Mouse (Mus musculus) MEL (cell line): ENCODE results near the gene Mcub.

Experiments used
- CTCF ChIP-seq, 3 experiments: IDR thresholded peaks in 2 of 3; conservative IDR thresholded peaks in 1 of 3; 2 replicates each; pipeline ENCODE4 v1.5.1; 2011 to 2012; ENCODE audit warnings: low read length in 3 of 3, low read depth in 2 of 3, mild to moderate bottlenecking in 2 of 3, improper control_type of control experiment in 1 of 3, inconsistent platforms in 1 of 3, mixed read lengths in 1 of 3, moderate library complexity in 1 of 3; ENCODE audit not compliant: control insufficient read depth in 1 of 3, insufficient read depth in 1 of 3, poor library complexity in 1 of 3, severe bottlenecking in 1 of 3
- E2F4 ChIP-seq: IDR thresholded peaks from 2 replicates; pipeline ENCODE4 v1.6.1; 2011; ENCODE audit warnings: low read depth, low read length, improper control_type of control experiment, borderline replicate concordance
- EP300 ChIP-seq, 2 experiments: IDR thresholded peaks; 2 replicates each; pipeline ENCODE4 v1.6.1; 2011; ENCODE audit warnings: improper control_type of control experiment in 2 of 2, low read length in 2 of 2, low read depth in 1 of 2, mild to moderate bottlenecking in 1 of 2
- GATA1 ChIP-seq: IDR thresholded peaks from 2 replicates; pipeline ENCODE4 v1.6.1; 2011; ENCODE audit warnings: low read depth, low read length, improper control_type of control experiment
- HCFC1 ChIP-seq: IDR thresholded peaks from 2 replicates; pipeline ENCODE4 v1.6.1; 2012; ENCODE audit warnings: low read depth, mild to moderate bottlenecking, inconsistent platforms, low read length, improper control_type of control experiment, moderate library complexity
- JUND ChIP-seq: IDR thresholded peaks from 2 replicates; pipeline ENCODE4 v1.6.1; 2011; ENCODE audit warnings: low read depth, mild to moderate bottlenecking, improper control_type of control experiment, low read length
- MAX ChIP-seq: IDR thresholded peaks from 2 replicates; pipeline ENCODE4 v1.6.1; 2011; ENCODE audit warnings: low read length, improper control_type of control experiment
- MAZ ChIP-seq: IDR thresholded peaks from 2 replicates; pipeline ENCODE4 v1.6.1; 2012; ENCODE audit warnings: low read depth, mild to moderate bottlenecking, inconsistent platforms, low read length, improper control_type of control experiment
- MYC ChIP-seq: IDR thresholded peaks from 2 replicates; pipeline ENCODE4 v1.6.1; 2011; ENCODE audit warnings: low read depth, mild to moderate bottlenecking, low read length, improper control_type of control experiment, moderate library complexity
- POLR2A ChIP-seq, 2 experiments: IDR thresholded peaks; 2 replicates each; pipeline ENCODE4 v1.6.1; 2011 to 2012; ENCODE audit warnings: low read length in 2 of 2, mild to moderate bottlenecking in 2 of 2, control low read depth in 1 of 2, improper control_type of control experiment in 1 of 2, low read depth in 1 of 2, moderate library complexity in 1 of 2; ENCODE audit not compliant: control insufficient read depth in 1 of 2, insufficient read depth in 1 of 2, poor library complexity in 1 of 2
- TCF12 ChIP-seq: IDR thresholded peaks from 2 replicates; pipeline ENCODE4 v1.6.1; 2014; ENCODE audit warnings: low read depth, mild to moderate bottlenecking, inconsistent platforms, low read length, improper control_type of control experiment, moderate library complexity
- ZC3H11A ChIP-seq: IDR thresholded peaks from 2 replicates; pipeline ENCODE4 v1.6.1; 2012; ENCODE audit warnings: low read depth, mild to moderate bottlenecking, inconsistent platforms, low read length, improper control_type of control experiment
- ZKSCAN1 ChIP-seq: IDR thresholded peaks from 2 replicates; pipeline ENCODE4 v1.6.1; 2012; ENCODE audit warnings: low read depth, mild to moderate bottlenecking, inconsistent platforms, low read length, improper control_type of control experiment, moderate library complexity

DNA sequence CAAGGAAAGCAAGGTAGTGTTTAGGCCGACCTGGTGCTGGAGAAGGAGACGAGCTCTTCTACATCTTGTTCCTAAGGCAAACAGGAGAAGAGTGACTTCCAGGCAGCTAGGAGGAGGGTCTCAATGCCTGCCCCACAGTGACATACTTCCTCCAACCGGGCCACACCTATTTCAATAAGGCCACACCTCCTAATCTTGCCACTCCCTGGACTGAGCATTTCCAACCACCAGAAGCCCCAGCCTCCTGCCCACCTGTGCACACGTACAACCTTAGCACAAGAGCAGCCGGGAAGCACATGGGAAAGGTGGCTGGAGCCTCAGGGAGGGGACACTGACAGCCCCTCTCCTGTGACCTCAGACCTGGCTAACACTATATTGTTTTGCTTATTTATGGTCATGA, 78.0 kb downstream of the Mcub start:
- TF ChIP-seq MAX (no peak), CTCF (IDR thresholded peaks at IDR 0.05 in 2 of 3, conservative IDR thresholded peaks at IDR 0.05 in 1 of 3; ENCODE audit: control insufficient read depth in 1 of 3, insufficient read depth in 1 of 3, low read depth in 2 of 3, low read length in 3 of 3, poor library complexity in 1 of 3, severe bottlenecking in 1 of 3) (no peak), TCF12 (no peak), ZKSCAN1 (no peak), POLR2A (IDR thresholded peaks at IDR 0.05; ENCODE audit: control insufficient read depth in 1 of 2, insufficient read depth in 1 of 2, low read depth in 1 of 2, low read length in 2 of 2, poor library complexity in 1 of 2) (no peak), HCFC1 (no peak), ZC3H11A (no peak), EP300 (IDR thresholded peaks at IDR 0.05; ENCODE audit: low read depth in 1 of 2, low read length in 2 of 2) (no peak), MYC (no peak), E2F4 (no peak), JUND (no peak), GATA1 (no peak), MAZ (no peak)
